Mouse (Mus musculus) layer of hippocampus, postnatal 10 days (tissue): ENCODE measurements around the gene Gm36079. TPM values are rescaled to one million over a fixed set of nuclear protein-coding genes. Genes with fewer than 3 reads are reported as not detected.
"Not testable (repeated sequence)": the region's sequence is repeated elsewhere in the genome, so short reads cannot be mapped to it uniquely, and the experiment has no call there.

Experiments
- DNase-seq, 2 experiments: peaks; one replicate each; pipeline ENCODE4 v3.0.0; 2021; ENCODE audit warnings: low spot score in 2 of 2
- total RNA-seq, 2 experiments: library from RNA; stranded (reverse); gene quantifications; 2 replicates each; pipeline ENCODE4 v1.2.3; 2021

Gene Gm36079
- total RNA-seq, 2 experiments from 2014 or later: not detected

DNA sequence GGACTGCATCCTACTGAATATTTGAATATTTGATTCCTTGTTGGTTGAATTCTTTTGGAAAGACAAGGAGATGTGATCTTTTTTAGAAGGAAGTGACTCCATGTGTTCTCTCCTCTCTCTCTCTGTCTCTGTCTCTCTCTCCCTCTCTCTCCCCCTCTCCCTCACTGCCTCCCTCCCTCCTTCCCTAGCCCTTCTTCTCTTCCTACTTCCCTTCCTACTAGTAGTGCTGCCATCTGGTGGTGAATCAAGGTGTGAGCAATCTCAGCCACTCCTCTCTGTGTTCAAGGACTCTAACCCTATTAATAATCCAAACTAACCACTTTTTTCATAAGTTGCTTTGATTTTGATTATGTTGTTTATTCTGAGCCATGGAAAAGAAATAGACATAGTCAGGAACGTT lies 5.3 kb downstream of the Gm36079 start:
- not testable (repeated sequence) for DNase-seq

DNA sequence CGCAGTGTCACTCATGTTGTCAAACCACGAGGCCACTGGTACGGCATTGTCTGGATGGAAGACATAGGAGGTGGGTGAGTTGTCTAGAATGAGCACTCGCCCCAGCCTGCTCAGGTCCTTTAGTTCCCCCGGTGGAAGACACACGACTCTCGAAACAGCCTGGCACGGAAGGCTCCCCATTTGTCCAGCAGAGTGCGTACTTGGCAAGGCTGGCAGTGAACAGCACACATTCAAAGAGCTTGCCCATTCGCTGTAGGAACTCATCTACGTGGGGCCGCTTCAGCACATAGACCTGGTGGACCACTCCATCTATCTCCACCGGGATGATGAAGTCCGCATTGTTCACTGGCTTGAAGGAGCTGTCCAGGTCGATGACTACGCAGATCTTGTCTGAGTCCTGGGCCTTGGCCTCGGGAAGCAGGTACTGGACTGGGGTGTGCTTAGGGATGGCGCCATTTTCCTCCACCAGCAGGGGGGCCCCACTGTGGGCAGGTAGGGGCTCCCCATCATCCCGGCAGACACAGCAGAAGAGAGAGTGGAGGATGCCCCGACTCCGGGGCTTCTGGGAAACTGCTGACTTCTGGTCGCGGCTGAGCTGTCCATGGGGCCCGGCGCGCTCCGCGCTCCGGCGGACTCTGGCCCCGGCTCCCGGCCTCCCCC lies 11.3 kb downstream of the Gm36079 start:
- DNase-seq: not testable (repeated sequence)

DNA sequence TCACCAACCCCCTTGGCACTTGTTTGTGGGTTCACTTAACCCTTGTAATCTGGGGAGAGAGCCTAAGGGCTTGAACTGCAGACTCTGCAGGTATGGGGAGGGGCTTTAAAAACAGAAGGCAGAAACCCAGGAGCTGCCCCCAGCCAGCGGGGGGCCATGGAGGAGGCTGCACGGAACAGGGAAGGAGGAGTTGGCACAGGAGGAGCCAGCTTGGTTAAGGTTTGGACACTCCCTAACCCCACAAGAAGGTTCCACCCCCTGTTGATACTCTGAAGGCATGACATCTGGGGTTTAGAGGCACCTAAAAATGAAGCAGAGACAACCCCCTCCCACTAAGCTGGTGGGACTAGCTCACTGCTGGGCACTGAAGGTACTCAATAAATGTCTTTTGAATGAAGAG lies 12.8 kb downstream of the Gm36079 start:
- not testable (repeated sequence) for DNase-seq

DNA sequence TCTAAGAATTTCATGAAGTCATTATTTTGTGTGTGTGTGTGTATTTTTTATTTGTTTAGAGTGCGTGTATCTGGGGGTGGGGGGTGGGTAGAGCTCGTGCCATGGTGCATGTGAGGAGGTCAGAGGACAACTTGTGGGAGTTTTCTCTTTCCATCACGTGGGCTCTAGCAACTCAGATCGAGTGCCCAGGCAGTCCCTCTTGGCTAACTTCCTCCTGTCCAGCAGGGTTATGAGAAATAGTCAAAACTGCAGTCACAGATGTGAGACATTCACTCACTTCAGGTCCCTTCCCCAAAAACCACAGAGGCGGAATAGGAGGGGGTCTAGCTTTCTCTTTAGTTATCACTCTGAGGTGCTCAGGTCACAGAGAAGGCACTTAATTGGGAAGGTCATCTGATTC lies 13.3 kb downstream of the Gm36079 start:
- DNase-seq: not testable (repeated sequence)

DNA sequence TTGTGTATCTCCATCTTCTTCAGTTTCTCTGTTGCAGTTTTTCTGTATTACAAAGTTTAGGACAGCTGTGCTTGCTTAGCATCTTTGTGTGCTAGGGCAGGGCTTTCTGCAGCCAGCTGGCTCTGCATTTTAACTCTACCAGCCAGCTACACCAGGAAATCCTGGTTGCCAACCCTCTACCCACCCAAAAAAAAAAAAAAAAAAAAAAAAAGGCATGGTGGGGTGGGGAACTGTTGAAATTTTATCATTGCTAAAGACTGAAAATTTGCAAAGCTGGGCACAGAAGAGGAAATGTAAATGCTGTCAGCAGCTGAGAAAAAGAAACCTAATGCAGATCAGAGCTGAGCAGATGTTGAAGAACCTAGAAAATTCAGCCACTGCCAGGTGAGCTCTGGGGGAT lies 16.7 kb downstream of the Gm36079 start:
- not testable (repeated sequence) for DNase-seq

DNA sequence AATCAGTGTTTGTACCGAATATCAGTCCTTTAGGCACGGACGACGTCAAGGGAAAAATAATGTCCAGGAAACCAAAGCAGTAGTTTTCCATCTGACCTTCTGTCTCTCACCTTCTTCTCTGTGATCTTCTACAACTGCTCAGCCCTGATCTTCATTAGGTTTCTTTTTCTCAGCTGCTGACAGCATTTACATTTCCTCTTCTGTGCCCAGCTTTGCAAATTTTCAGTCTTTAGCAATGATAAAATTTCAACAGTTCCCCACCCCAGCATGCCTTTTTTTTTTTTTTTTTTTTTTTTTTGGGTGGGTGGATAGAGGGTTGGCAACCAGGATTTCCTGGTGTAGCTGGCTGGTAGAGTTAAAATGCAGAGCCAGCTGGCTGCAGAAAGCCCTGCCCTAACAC lies 27.6 kb downstream of the Gm36079 start:
- not testable (repeated sequence) for DNase-seq

DNA sequence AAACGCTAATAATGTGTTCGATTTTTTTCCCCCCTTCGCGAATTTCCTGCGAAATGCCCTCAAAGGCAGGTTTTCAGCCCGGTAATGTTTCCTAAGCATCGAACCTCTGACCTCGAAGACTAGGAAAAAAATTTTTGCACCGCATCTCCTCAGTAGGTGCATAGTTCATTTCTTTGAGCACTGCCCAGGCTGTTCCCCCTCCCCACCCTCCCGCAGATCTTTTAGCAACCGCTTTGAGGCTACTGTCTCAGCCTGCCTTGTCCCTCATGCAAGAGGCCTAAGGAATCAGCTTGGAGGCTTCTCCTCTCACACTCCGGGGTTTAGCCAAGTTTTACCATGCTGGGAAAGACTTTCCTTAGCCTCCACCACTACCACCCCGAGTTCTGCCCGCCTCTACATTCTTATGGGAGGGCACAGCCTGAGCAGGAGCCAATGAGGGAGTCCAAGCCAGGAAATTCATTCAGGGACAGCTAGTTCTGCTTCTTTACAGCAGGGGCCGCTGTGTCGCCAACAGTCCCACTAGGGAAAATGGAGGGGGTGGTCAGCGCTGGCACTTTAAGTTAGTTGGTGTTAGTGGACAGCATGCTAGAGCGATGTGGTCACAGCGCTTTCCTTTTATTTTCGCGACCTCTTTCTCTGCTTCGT lies 28.2 kb downstream of the Gm36079 start:
- DNase-seq: not testable (repeated sequence)

DNA sequence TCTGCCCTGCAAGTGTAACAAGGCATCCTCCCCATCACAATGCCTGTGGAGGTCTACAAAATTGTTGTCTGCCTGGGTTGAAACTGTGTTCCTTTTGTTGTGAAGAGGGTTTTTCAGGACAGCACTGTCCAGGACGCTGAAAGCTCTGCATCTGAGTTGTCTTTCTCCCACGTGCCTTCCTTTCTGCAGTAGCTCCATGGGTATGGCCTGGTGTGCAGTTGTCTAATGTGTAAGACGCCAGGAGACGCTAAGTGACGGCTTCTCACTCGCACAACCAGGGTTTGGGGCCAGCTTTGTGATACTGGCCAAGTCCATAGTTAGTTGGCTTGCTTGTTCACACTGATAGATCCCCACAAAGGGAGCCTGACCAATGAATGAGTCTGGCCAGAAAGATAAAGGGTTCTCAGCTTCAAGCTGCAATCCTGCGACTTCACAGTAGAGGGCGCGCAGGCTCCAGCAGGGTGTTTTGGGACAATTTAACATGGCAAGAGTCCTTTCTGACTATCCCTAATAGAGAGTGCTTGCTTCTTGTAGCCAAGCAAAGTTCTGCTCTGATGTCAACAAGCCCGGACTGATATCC lies 34.8 kb downstream of the Gm36079 start:
- DNase-seq: not testable (repeated sequence)

DNA sequence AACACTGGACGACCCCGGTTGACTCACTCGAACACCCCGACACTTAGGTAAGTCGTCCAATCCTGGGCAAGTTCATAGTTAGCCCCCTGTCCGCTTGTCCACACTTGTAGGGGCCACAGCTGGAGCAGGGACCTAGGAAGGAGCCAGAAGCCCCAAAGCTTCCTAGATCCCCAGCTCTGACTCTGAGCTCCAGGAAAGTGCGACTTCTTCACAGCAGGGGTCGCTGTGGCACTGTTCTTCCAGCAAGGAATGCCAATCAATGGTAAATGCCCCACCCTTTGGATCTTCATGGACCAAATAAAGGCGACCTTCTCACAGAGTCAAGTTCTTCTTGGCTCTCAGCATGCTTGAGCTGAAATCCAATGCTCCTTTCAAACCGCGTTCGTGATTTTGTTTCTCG lies 35.5 kb downstream of the Gm36079 start:
- DNase-seq: not testable (repeated sequence)

Other genes starting within 250 kb of the Gm36079 start
- 10 to 100 TPM; 38.2 to 44.0 TPM for gene Zfp131, start 236.1 kb downstream of the Gm36079 start, total RNA-seq
- not detected for gene AF067063, start 196.8 kb downstream of the Gm36079 start, total RNA-seq
- not detected for gene D13Ertd608e, start 191.0 kb downstream of the Gm36079 start, total RNA-seq
- gene Tcstv1, start 132.2 kb downstream of the Gm36079 start, total RNA-seq: not detected
- gene Gm21761, start 97.7 kb downstream of the Gm36079 start, total RNA-seq: not detected
- gene B020031M17Rik, start 76.2 kb downstream of the Gm36079 start, total RNA-seq: not detected
- gene Gm21188, start 25.2 kb upstream of the Gm36079 start, total RNA-seq: under 1 TPM in 1 of 2 experiments, not detected in 1; 0.21 TPM
- not detected for gene Gm20767, start 113.2 kb upstream of the Gm36079 start, total RNA-seq
- not detected for gene Gm21818, start 145.4 kb upstream of the Gm36079 start, total RNA-seq
- not detected for gene Gm21762, start 188.9 kb upstream of the Gm36079 start, total RNA-seq
- not detected for gene Gm21731, start 212.1 kb upstream of the Gm36079 start, total RNA-seq
- not detected for gene AF067061, start 236.1 kb upstream of the Gm36079 start, total RNA-seq